Mouse (Mus musculus): ENCODE data around the gene Pgrmc1.

DNA sequence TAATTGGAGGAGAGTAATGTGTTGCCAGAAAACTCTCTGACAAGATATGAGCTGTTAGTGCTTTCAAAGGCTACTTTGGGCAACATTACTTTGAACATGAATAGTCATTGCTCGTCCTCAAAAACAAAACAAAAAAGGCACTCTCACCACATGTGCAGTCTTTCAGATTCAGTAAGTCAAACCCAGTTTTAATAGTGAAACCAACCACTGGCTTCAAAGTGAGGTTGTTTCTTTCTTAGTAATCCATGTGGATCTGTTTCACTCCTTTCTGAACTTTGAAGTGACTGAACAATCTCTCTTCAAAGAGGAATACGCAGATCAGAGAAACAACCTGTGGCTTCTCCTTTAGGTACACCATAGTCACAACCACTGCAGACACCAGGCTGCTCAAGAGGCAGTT lies 11.1 kb downstream of the Pgrmc1 start:
- TF ChIP-seq TAL1 (IDR thresholded peaks at IDR 0.05; ENCODE audit: low read length), result no peak
- TF ChIP-seq GATA1 (IDR thresholded peaks at IDR 0.05; ENCODE audit: low read length), result no peak

Data from erythroblast, embryonic 14.5 days (primary cell).